Mouse (Mus musculus) liver, embryonic 14.5 days (tissue): ENCODE measurements at regions not wholly inside any gene's neighbourhood (a gene's known extent, or its start where the extent isn't known, plus 50 kb on each side); places are given as distances from the start of the nearest gene placed in this dataset.

Experiments used
- ATAC-seq: fragments of 200-750 bp; cut with Nextera tagmentation; 2 replicates; pipeline ENCODE4 v1.8.0; 2017; ENCODE audit warnings: moderate number of reproducible peaks, mild to moderate bottlenecking, moderate library complexity; ENCODE audit not compliant: insufficient read depth
- DNase-seq, 3 experiments: peaks; one replicate each; pipeline ENCODE4 v3.0.0-alpha.2; 2012 to 2013; ENCODE audit warnings: low read depth in 3 of 3, low spot score in 3 of 3
- H3K27ac ChIP-seq: fragments of 300-500 bp; sonication (generic); 2 replicates; pipeline ENCODE4 v1.5.1; 2014; ENCODE audit warnings: moderate library complexity, mild to moderate bottlenecking, control low read depth, inconsistent platforms
- H3K27me3 ChIP-seq: fragments of 300-500 bp; sonication (generic); 2 replicates; pipeline ENCODE4 v1.6.1; 2014; ENCODE audit warnings: mild to moderate bottlenecking, low read length, moderate library complexity; ENCODE audit not compliant: control insufficient read depth, insufficient read depth
- H3K36me3 ChIP-seq: fragments of 300-500 bp; sonication (generic); replicated peaks from 2 replicates; pipeline ENCODE4 v1.6.1; 2014; ENCODE audit warnings: low read depth; ENCODE audit not compliant: control insufficient read depth, insufficient read depth
- H3K4me1 ChIP-seq, 2 experiments: fragments of 200-500 bp in 1 of 2; fragments of 300-500 bp in 1 of 2; sonication (generic) in 1 of 2; replicated peaks; 2 replicates each; pipeline ENCODE4 v1.6.1; 2012 to 2014; ENCODE audit warnings: antibody characterized with exemption in 1 of 2, inconsistent platforms in 1 of 2, low read length in 1 of 2; ENCODE audit not compliant: control insufficient read depth in 2 of 2, insufficient read depth in 2 of 2
- H3K4me2 ChIP-seq: fragments of 300-500 bp; sonication (generic); 2 replicates; pipeline ENCODE4 v1.6.1; 2014; ENCODE audit warnings: low read depth, mild to moderate bottlenecking, control low read depth, moderate library complexity
- H3K4me3 ChIP-seq, 2 experiments: fragments of 200-500 bp in 1 of 2; fragments of 300-500 bp in 1 of 2; sonication (generic) in 1 of 2; 2 replicates each; pipeline ENCODE4 v1.5.1; 2012 to 2014; ENCODE audit warnings: low read depth in 2 of 2, low read length in 2 of 2, mild to moderate bottlenecking in 2 of 2, control low read depth in 1 of 2, inconsistent platforms in 1 of 2, moderate library complexity in 1 of 2; ENCODE audit not compliant: insufficient read depth in 1 of 2
- H3K9ac ChIP-seq: fragments of 300-500 bp; sonication (generic); replicated peaks from 2 replicates; pipeline ENCODE4 v1.6.1; 2014; ENCODE audit warnings: mild to moderate bottlenecking, control low read depth, moderate library complexity
- H3K9me3 ChIP-seq: fragments of 300-500 bp; sonication (generic); 2 replicates; pipeline ENCODE4 v1.6.1; 2016; ENCODE audit warnings: low read length, mixed read lengths; ENCODE audit not compliant: control insufficient read depth
- CTCF ChIP-seq: IDR thresholded peaks from 2 replicates; pipeline ENCODE4 v1.5.1; 2016; ENCODE audit warnings: antibody characterized with exemption, low read depth, control low read depth
- EP300 ChIP-seq: IDR thresholded peaks from 2 replicates; pipeline ENCODE4 v1.6.1; 2016; ENCODE audit warnings: antibody characterized with exemption, low read depth
- WGBS: fragments of 180-500 bp; shearing (Covaris S2); extraction: QIAGEN DNeasy Blood & Tissue Kit; methylation state at CpG from one replicate; pipeline ENCODE4 v1.1.7; 2014; ENCODE audit not compliant: insufficient replicate concordance; 5-methylcytosine and 5-hydroxymethylcytosine counted together

- no peak overlapping the region for H3K4me3 ChIP-seq
- no peak overlapping the region for H3K27ac ChIP-seq
- TF ChIP-seq CTCF, result no peak
- no peak for TF ChIP-seq EP300
- H3K9ac ChIP-seq, result no peak overlapping the region
- DNase-seq, result no peak
- 52% methylated on average over 7 of the region's 7 CpGs for WGBS
- H3K4me2 ChIP-seq, result no peak overlapping the region
- H3K4me1 ChIP-seq, result no peaks in the 10 kb centered on the region
- no peaks in the 10 kb centered on the region for H3K27me3 ChIP-seq
- H3K36me3 ChIP-seq, result no peaks in the 10 kb centered on the region
- H3K9me3 ChIP-seq, result no peaks in the 10 kb centered on the region
- no peak for ATAC-seq
These were observed 92.9 kb downstream of the Mbip start for GRCm38 (mm10) chr12:56252612-56253444.

DNA sequence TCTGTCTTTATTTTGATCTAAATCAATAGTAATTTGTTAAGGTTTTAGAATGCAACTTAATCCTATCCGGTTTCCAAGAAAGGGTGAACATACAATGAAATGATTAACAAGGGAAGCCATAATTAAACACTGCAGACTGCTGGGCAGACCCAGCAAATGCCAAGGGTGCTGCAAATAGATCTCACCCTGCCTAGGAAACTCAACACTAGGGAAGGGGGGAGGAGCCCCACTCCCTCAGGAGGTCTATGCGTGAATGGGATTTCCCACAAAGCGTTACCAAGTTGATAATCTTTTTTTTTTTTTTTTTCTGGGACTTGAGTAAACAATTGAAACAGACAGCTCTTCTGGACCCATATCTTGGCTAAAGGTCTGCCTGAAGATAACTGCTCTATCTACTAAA lies 95.4 kb downstream of the Mbip start:
- Histone ChIP-seq H3K36me3 (no peaks in the 10 kb centered on the region), H3K27me3 (no peaks in the 10 kb centered on the region), H3K4me2 (no peak overlapping the region), H3K9me3 (no peaks in the 10 kb centered on the region), H3K4me3 (no peak overlapping the region), H3K27ac (no peak overlapping the region), H3K4me1 (no peaks in the 10 kb centered on the region), H3K9ac (no peak overlapping the region)
- no peak for DNase-seq
- WGBS, result 32% methylated on average over 3 of the region's 3 CpGs
- TF ChIP-seq CTCF (no peak), EP300 (no peak)
- ATAC-seq, result no peak

DNA sequence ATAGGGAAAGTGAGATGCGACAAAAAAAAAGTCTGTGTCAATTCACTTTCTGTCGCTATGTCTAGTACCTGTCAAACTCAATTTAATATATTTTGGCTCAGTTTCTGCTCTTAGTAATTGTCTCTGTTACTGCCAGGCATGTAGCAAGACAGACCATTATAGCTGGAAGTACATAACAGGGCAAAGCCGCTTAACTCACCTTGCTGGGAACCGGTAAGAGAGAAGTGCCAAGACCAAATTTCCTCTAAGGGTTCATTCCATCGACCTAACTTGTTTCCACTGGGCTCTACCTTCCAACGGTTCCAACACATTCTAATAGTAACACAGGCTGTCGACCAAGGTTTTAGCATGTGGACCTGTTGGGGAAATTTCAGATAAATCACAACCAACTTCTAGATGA lies 99.3 kb downstream of the Mbip start:
- Histone ChIP-seq H3K4me3 (no peak overlapping the region), H3K4me2 (no peak overlapping the region), H3K4me1 (no peaks in the 10 kb centered on the region), H3K36me3 (no peaks in the 10 kb centered on the region), H3K27me3 (no peaks in the 10 kb centered on the region), H3K27ac (no peak overlapping the region), H3K9me3 (no peaks in the 10 kb centered on the region), H3K9ac (no peak overlapping the region)
- TF ChIP-seq CTCF (no peak), EP300 (no peak)
- DNase-seq, result no peak
- no peak for ATAC-seq
- 68% methylated on average over 7 of the region's 7 CpGs for WGBS

DNA sequence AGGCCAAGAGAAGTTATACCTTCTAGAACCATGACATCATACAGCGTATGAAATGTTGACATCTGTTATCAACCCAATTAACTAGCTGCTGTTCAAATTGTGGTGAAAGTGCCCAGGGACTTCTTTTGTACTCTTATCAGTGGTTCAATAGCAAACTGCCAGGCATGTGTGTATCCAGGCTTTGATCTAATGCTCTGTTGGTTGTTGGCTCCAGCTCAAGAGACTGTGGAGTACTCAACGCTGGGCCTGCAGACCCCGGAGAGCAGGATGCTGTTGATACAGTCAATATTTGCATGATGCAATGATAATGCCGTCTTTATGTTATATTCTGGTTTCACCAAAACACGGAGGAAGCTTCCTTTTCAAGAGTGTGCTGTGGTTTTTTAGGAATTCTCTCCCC lies 102.9 kb downstream of the Mbip start:
- H3K27ac ChIP-seq, result no peak overlapping the region
- H3K9me3 ChIP-seq, result no peaks in the 10 kb centered on the region
- H3K4me1 ChIP-seq, result no peaks in the 10 kb centered on the region
- TF ChIP-seq CTCF (no peak), EP300 (no peak)
- no peak overlapping the region for H3K9ac ChIP-seq
- no peak for ATAC-seq
- no peak overlapping the region for H3K4me2 ChIP-seq
- H3K36me3 ChIP-seq, result no peaks in the 10 kb centered on the region
- H3K27me3 ChIP-seq, result no peaks in the 10 kb centered on the region
- H3K4me3 ChIP-seq, result no peak overlapping the region
- no peak for DNase-seq
- WGBS, result 44% methylated on average over 5 of the region's 5 CpGs

GRCm38 (mm10) chr12:56241735-56242134 lies 104.0 kb downstream of the Mbip start:
- Histone ChIP-seq H3K4me3 (no peak overlapping the region), H3K9ac (no peak overlapping the region), H3K27me3 (no peaks in the 10 kb centered on the region), H3K4me2 (no peak overlapping the region), H3K9me3 (no peaks in the 10 kb centered on the region), H3K27ac (no peak overlapping the region), H3K36me3 (no peaks in the 10 kb centered on the region), H3K4me1 (no peaks in the 10 kb centered on the region)
- TF ChIP-seq EP300 (no peak), CTCF (peak; percentile 63)
- peak in 2 of 3 experiments; percentile 7 to 15 for DNase-seq
- ATAC-seq, result no peak
- 22% methylated on average over 5 of the region's 5 CpGs for WGBS
